Mouse (Mus musculus): ENCODE results near the gene Rcvrn. TPM values are rescaled to one million over a fixed set of nuclear protein-coding genes. Genes with fewer than 3 reads are reported as not detected.

The Rcvrn gene
- polyA plus RNA-seq, 1 experiment from 2014 or later, result not detected

Other genes with a start within 250 kb of the Rcvrn start
- 6.9 and 7.4 TPM in 2 replicates for gene Gas7, start 239.9 kb upstream of the Rcvrn start, polyA plus RNA-seq (2016; fragmentation: Nextera tagmentation; extraction: Ambion mirVana)
- gene Glp2r, start 75.8 kb downstream of the Rcvrn start, polyA plus RNA-seq (2016; fragmentation: Nextera tagmentation; extraction: Ambion mirVana), result not detected in 2 replicates
- not detected in 2 replicates for gene Gsg1l2, start 79.3 kb downstream of the Rcvrn start, polyA plus RNA-seq (2016; fragmentation: Nextera tagmentation; extraction: Ambion mirVana)
- 1.1 and 1.3 TPM in 2 replicates for gene Dhrs7c, start 102.9 kb downstream of the Rcvrn start, polyA plus RNA-seq (2016; fragmentation: Nextera tagmentation; extraction: Ambion mirVana)
- gene Usp43, start 226.8 kb downstream of the Rcvrn start, polyA plus RNA-seq (2016; fragmentation: Nextera tagmentation; extraction: Ambion mirVana), result 0.60 TPM in 2 replicates